Mouse (Mus musculus): ENCODE data around the gene Sars2.

Sars2 gene

DNA sequence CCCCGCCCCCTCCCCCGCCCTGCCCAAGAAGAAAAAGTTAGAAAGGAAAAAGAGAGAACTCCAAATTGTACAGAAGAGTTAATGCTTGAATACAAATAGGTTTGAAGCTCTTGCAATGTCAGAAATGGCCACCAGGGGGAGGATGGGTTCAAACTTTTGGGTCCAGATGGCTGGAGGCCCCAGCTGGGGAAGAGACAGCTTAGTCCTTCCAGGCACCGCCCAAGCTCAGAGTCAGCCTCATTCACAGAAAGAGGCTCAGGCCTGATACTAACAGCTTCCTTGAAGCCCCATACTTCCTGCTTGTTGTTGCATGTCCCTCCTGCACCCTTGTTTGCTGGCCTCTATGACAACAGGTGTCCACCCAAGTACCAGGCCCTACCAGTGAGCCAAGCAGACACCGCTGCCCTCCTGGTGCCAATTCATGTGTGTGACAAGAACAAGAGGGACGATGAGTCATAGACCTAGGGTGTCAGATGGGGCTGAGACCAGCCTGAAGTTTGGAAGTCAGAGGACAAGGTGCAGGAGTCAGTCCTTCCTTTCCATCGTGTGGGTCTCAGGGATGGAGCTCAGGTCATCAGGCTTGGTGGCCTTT lies 38.4 kb downstream of the Sars2 start:
- peak; percentile 84 to 94 for DNase-seq

- DNase-seq, result peak in 1 of 2 experiments; percentile 43
Measured at GRCm38 (mm10) chr7:28780857-28781256, 39.1 kb downstream of the Sars2 start.

DNA sequence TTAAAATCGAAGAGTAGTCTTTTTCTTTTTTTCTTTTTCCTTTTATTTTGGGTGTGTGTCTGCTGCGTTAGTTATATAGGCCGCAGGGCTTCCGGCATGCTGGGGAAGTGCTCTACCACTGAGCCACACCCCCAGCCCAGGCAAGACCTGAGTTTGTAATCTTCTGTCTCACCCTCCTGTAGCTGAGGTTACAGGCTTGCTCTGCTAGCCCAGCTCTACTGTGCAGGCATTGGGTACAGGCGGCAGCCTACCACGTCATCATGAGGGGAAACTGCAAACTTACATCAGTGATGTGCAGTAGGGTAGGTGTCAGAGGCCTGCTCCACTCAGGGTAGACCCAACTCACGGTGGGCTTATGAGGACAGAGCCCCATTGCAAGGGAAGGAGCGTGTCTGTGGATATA lies 39.5 kb downstream of the Sars2 start:
- DNase-seq, result no peak

- no peak for DNase-seq
Measured at GRCm38 (mm10) chr7:28785161-28785560, 43.4 kb downstream of the Sars2 start.

GRCm38 (mm10) chr7:28787884-28788283 lies 46.1 kb downstream of the Sars2 start:
- no peak for DNase-seq

DNA sequence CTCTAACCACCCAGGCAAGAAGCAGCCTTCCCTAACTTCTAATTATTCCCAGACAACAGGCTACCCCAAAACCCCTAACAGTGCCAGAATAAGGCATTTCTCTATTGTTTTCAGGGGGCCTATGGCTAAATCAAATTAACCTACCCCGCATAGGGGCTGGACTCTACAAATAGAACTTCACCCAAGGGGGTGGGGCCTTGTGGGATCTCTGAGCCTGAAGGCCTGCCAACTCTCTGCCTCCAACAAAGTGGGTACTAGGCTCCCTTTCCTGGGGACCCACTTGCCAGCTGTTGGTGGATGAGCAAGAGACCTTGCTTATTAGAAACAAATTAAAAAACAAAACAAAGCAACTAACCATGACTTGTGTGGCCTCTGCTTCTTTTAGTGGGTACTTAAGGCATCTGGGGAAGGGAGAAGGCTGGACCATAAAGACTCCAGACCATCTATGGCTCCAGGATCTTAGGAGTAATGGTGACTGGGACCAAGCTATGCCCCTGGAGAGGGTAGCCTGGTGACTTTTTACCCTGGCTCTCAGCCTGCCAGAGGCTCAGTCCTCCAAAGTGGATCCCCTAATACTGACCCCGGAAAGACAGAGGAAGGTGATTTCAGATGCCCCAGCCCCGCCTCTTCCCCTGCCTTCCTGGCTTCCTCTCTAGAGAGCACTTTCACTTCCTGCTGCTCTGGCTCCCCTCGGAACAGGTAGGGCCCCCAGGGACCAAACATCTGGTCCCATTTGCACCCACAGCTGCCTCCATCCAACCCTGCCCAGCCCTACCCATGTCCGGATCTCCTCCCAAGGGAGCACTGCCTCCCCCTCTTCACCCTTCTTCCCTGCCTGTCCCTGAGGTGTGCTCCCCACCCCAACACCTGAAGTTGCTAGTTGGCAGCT lies 46.8 kb downstream of the Sars2 start, which contains the start of gene Rinl:
Gene Rinl, plus strand, starts transcription at position 663 of the 889 bp plus-strand sequence.
- no peak for DNase-seq

GRCm38 (mm10) chr7:28789235-28789634 lies 47.4 kb downstream of the Sars2 start:
- no peak for DNase-seq

DNA sequence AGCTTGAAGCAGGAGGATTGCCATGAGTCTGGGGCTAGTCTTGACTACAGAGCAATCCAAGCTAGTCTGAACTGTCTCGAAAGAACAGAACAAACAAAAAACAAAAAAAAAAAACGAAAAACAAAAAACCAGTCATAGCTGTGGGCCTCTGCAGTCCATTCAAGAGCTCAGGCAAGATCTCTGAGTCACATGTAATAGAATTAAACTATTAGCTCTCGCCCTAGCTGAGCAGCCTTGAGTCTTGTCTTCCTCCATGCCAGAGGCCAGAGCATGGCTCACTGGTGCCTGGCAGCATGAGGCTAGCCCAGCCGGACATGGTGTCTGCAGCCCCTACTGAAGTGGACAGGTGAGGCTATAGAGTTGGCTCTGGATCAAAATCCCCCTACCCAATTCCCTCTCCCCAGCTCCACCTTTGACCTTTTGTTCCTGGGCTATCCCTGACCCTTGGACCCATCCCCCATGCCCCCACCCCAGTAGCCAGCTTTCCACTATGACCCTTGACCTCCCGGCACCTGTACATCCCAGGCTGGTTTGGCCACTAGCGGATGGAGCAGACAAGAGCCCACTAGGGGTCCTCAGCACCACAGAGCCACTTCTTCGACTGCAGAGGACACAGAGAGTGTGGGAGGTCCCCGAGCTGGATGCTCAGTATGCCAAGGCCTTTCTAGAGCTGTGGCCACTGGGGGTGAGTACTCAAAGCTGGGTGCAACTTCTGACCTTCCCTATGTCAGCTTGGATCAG lies 48.4 kb downstream of the Sars2 start:
- peak; percentile 46 to 72 for DNase-seq

DNA sequence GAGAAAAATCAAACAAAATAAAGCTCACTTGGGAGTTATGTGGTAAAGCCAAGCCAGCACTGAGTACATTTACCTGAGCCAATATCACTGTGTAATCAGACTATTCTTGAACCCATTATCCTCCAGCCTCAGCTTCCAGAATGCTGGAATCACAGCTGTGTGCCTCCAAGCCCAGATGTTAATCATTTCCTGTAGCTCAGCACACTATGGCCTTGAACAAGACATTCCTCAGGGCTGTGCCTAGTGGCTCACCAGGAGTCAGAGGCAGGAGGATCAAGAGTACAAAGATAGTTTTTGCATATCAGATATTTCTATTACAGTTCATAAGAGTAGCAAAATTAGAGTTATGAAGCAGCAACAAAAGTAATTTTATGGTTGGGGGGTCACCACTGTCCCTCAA lies 49.9 kb downstream of the Sars2 start:
- DNase-seq, result no peak

- DNase-seq, result no peak
Measured at GRCm38 (mm10) chr7:28792391-28793185, 50.8 kb downstream of the Sars2 start.

DNA sequence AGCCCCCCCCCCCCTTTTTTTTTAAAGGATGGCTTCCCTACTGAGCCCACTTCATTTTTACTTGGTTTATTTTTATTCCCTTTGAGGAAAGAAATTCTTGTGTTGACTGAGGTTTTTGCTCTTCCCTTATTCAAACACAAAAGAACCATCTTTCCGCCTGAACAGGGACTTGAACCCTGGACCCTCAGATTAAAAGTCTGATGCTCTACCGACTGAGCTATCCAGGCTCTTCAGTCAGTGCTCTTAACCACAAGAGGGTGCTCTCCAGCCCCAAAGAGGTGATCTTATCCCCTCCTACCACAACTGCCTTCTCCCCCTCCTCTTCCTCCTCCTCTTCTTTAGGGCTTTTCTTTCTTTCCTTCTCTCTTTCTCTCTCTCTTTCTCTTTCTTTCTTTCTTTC lies 52.0 kb downstream of the Sars2 start:
- DNase-seq, result peak; percentile 62

GRCm38 (mm10) chr7:28794496-28794895 lies 52.7 kb downstream of the Sars2 start:
- no peak for DNase-seq

DNA sequence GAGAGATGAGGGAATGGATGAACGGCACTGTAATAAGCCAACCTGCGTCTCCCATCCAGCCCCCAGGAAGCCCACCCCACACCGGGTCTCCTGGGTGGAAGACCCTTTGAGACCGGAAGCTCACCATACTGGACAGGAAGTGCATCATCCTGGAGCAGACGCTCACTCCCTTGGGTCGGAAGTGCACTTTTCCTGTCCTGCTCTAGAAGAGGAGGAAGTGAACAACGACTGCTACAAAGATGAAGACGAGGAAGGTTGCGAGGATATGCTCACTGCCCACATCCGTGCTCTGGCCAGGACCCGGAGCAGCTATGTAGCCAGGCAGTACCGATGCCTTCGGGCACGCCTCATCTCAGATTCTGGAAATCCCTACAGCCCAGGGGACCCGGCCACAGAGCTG lies 54.0 kb downstream of the Sars2 start:
- no peak for DNase-seq

GRCm38 (mm10) chr7:28796562-28796975 lies 54.8 kb downstream of the Sars2 start:
- DNase-seq, result peak; percentile 89 to 91

DNA sequence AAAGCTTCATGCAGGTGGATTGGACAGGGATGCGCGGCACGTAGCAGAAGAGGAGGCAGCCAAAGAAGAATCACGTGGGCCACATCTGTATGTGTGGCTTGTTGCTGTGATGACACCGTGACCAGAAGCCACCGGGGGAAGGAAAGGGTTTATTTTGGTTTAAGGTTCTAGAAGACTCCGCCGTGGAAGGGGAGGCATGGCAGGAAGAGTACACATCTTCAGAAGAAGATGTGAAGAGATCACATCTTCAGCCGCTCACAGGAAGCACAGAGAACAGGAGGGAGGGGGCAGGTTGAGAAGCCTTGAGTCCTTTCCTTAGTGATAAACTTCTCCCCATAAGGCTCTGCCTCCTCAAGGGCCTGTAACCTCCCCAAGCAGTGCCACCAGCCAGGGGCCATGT lies 58.2 kb downstream of the Sars2 start:
- no peak for DNase-seq

- DNase-seq, result no peak
Measured at GRCm38 (mm10) chr7:28801451-28801850, 59.7 kb downstream of the Sars2 start.

DNA sequence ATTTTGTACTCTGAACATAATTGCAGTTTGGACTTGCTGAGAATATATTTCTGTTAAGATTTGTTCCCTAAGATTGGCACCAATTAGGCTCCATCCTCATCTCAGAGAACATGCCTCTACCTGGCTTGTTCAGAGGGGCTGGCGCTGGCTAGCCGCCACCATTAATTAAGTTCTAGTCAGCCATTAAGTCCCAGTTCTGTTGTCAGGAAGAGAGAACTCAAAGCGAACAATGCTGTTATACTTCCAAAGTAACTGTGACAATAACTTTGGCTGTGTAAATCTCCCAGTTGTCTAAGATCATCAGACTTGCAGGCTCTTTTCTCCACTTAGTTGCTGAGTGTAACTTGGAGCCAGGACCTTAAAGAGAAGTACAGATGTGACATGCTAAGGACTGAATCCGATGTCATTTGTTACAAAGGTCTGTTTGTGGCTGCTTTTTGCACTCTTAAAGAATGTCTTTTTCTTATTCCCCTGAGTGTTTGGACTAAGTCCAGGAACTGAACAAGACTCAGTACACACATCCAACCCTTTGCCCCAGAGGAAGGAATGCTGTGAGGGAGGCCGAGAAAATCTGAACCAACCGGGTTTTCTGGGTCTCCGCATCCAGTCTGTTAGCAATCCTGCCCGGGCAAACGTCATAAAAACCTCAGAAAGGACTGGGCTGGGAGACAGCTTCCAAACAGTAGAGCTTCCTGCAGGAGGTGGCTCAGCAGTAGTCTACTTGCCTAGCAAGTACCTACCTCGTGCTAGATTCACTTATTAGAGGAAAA lies 60.3 kb downstream of the Sars2 start:
- peak; percentile 73 to 87 for DNase-seq

DNA sequence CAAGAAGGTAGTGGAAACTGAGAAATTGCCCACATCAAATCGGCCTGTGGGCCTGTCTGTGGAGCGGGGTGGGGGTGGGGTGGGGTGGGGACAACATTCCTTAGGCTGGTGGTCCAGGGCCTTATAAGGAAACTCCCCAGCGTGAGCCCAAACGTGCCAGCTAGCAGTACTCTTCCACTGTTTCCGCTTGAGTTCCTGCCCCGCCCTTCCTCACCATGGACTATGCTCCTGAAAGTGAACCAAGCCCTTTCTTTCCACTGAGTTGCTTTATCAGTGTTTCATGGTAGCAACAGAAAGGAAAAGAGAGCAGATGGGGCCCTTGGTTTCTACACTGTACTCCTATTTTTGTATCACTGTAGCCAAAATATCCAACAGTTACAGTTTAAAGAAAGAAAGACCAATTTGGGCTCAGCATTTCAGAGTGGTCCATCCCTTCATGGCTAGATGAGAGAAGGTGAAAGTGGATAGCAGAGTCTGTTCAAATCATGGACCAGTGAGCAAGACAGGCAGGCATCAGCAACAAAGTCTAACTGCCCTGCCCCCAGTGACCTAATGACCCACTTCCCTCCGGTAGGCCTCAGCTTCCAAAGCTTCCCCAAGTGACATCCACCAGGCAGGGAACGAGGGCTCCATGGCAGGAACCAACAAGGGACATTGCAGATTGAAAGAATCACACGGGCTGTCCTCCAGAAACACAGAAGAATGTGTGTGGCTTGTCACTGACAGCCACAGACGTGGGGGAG lies 61.2 kb downstream of the Sars2 start:
- peak; percentile 86 to 92 for DNase-seq
